Mouse (Mus musculus) liver, embryonic 14.5 days (tissue): Measurements from ENCODE around the gene Ntn1. TPM values are rescaled to one million over a fixed set of nuclear protein-coding genes. Genes with fewer than 3 reads are reported as not detected.

ENCODE experiments used
- ATAC-seq: fragments of 200-750 bp; cut with Nextera tagmentation; 2 replicates; pipeline ENCODE4 v1.8.0; 2017; ENCODE audit warnings: moderate number of reproducible peaks, mild to moderate bottlenecking, moderate library complexity; ENCODE audit not compliant: insufficient read depth
- DNase-seq, 3 experiments: peaks; one replicate each; pipeline ENCODE4 v3.0.0-alpha.2; 2012 to 2013; ENCODE audit warnings: low read depth in 3 of 3, low spot score in 3 of 3
- H3K27ac ChIP-seq: fragments of 300-500 bp; sonication (generic); 2 replicates; pipeline ENCODE4 v1.5.1; 2014; ENCODE audit warnings: moderate library complexity, mild to moderate bottlenecking, control low read depth, inconsistent platforms
- H3K27me3 ChIP-seq: fragments of 300-500 bp; sonication (generic); 2 replicates; pipeline ENCODE4 v1.6.1; 2014; ENCODE audit warnings: mild to moderate bottlenecking, low read length, moderate library complexity; ENCODE audit not compliant: control insufficient read depth, insufficient read depth
- H3K36me3 ChIP-seq: fragments of 300-500 bp; sonication (generic); replicated peaks from 2 replicates; pipeline ENCODE4 v1.6.1; 2014; ENCODE audit warnings: low read depth; ENCODE audit not compliant: control insufficient read depth, insufficient read depth
- H3K4me1 ChIP-seq, 2 experiments: fragments of 200-500 bp in 1 of 2; fragments of 300-500 bp in 1 of 2; sonication (generic) in 1 of 2; replicated peaks; 2 replicates each; pipeline ENCODE4 v1.6.1; 2012 to 2014; ENCODE audit warnings: antibody characterized with exemption in 1 of 2, inconsistent platforms in 1 of 2, low read length in 1 of 2; ENCODE audit not compliant: control insufficient read depth in 2 of 2, insufficient read depth in 2 of 2
- H3K4me2 ChIP-seq: fragments of 300-500 bp; sonication (generic); 2 replicates; pipeline ENCODE4 v1.6.1; 2014; ENCODE audit warnings: low read depth, mild to moderate bottlenecking, control low read depth, moderate library complexity
- H3K4me3 ChIP-seq, 2 experiments: fragments of 200-500 bp in 1 of 2; fragments of 300-500 bp in 1 of 2; sonication (generic) in 1 of 2; 2 replicates each; pipeline ENCODE4 v1.5.1; 2012 to 2014; ENCODE audit warnings: low read depth in 2 of 2, low read length in 2 of 2, mild to moderate bottlenecking in 2 of 2, control low read depth in 1 of 2, inconsistent platforms in 1 of 2, moderate library complexity in 1 of 2; ENCODE audit not compliant: insufficient read depth in 1 of 2
- H3K9ac ChIP-seq: fragments of 300-500 bp; sonication (generic); replicated peaks from 2 replicates; pipeline ENCODE4 v1.6.1; 2014; ENCODE audit warnings: mild to moderate bottlenecking, control low read depth, moderate library complexity
- H3K9me3 ChIP-seq: fragments of 300-500 bp; sonication (generic); 2 replicates; pipeline ENCODE4 v1.6.1; 2016; ENCODE audit warnings: low read length, mixed read lengths; ENCODE audit not compliant: control insufficient read depth
- CTCF ChIP-seq: IDR thresholded peaks from 2 replicates; pipeline ENCODE4 v1.5.1; 2016; ENCODE audit warnings: antibody characterized with exemption, low read depth, control low read depth
- EP300 ChIP-seq: IDR thresholded peaks from 2 replicates; pipeline ENCODE4 v1.6.1; 2016; ENCODE audit warnings: antibody characterized with exemption, low read depth
- WGBS: fragments of 180-500 bp; shearing (Covaris S2); extraction: QIAGEN DNeasy Blood & Tissue Kit; methylation state at CpG from one replicate; pipeline ENCODE4 v1.1.7; 2014; ENCODE audit not compliant: insufficient replicate concordance; 5-methylcytosine and 5-hydroxymethylcytosine counted together
- polyA plus RNA-seq, 2 experiments: library from polyadenylated mRNA; depleted of rRNA in 1 of 2; stranded (reverse) in 1 of 2; unstranded in 1 of 2; fragments of >200 nt; fragmentation: Nextera tagmentation in 1 of 2; extraction: Ambion mirVana in 1 of 2; gene quantifications; 2 replicates each; pipeline versions ENCODE4 v1.2.1 to v1.2.3; 2012 to 2014

Gene Ntn1
- polyA plus RNA-seq, 2 experiments: 0.06 to 0.15 TPM

- no peak for TF ChIP-seq EP300
- DNase-seq (no peak), ATAC-seq (no peak)
- no peaks in the 10 kb centered on the region for H3K36me3 ChIP-seq
- no peak overlapping the region for H3K4me3 ChIP-seq
- no peak overlapping the region for H3K9ac ChIP-seq
- no peak overlapping the region for H3K4me2 ChIP-seq
- WGBS: 27% methylated on average over 7 of the region's 7 CpGs
- no peaks in the 10 kb centered on the region for H3K27me3 ChIP-seq
- H3K4me1 ChIP-seq: no peaks in the 10 kb centered on the region
- H3K9me3 ChIP-seq: no peaks in the 10 kb centered on the region
- H3K27ac ChIP-seq: no peak overlapping the region
These were observed 147.1 kb downstream of the Ntn1 start for GRCm38 (mm10) chr11:68253531-68253930.

GRCm38 (mm10) chr11:68250106-68250505, 150.5 kb downstream of the Ntn1 start:
- WGBS: 75% methylated on average over 6 of the region's 6 CpGs
- DNase-seq (no peak), ATAC-seq (no peak)
- Histone ChIP-seq H3K4me2 (no peak overlapping the region), H3K4me3 (no peak overlapping the region), H3K27me3 (no peaks in the 10 kb centered on the region), H3K27ac (no peak overlapping the region), H3K9me3 (no peaks in the 10 kb centered on the region), H3K4me1 (no peaks in the 10 kb centered on the region), H3K9ac (no peak overlapping the region), H3K36me3 (no peaks in the 10 kb centered on the region)
- TF ChIP-seq CTCF: no peak
- TF ChIP-seq EP300: no peak

- no peaks in the 10 kb centered on the region for H3K27me3 ChIP-seq
- H3K4me3 ChIP-seq: no peak overlapping the region
- no peaks in the 10 kb centered on the region for H3K4me1 ChIP-seq
- H3K36me3 ChIP-seq: no peaks in the 10 kb centered on the region
- no peak overlapping the region for H3K27ac ChIP-seq
- no peak for TF ChIP-seq CTCF
- TF ChIP-seq EP300: no peak
- DNase-seq (no peak), ATAC-seq (no peak)
- 42% methylated on average over 6 of the region's 6 CpGs for whole genome bisulfite sequencing
- H3K9ac ChIP-seq: no peak overlapping the region
- no peak overlapping the region for H3K4me2 ChIP-seq
- H3K9me3 ChIP-seq: no peaks in the 10 kb centered on the region
These were observed 152.7 kb downstream of the Ntn1 start for GRCm38 (mm10) chr11:68247897-68248296.

- ATAC-seq (no peak), DNase-seq (no peak)
- TF ChIP-seq CTCF (no peak), EP300 (no peak)
These were observed 155.7 kb downstream of the Ntn1 start for GRCm38 (mm10) chr11:68244992-68245261.

GRCm38 (mm10) chr11:68244254-68244991, 156.2 kb downstream of the Ntn1 start:
- Histone ChIP-seq H3K27ac (no peak overlapping the region), H3K27me3 (no peaks in the 10 kb centered on the region), H3K4me3 (no peak overlapping the region), H3K4me2 (no peak overlapping the region), H3K9me3 (no peaks in the 10 kb centered on the region), H3K9ac (no peak overlapping the region), H3K4me1 (no peaks in the 10 kb centered on the region), H3K36me3 (no peaks in the 10 kb centered on the region)
- WGBS: 70% methylated on average over 16 of the region's 16 CpGs
- TF ChIP-seq CTCF (no peak), EP300 (no peak)
- no peak for ATAC-seq
- DNase-seq: no peak

More at GRCm38 (mm10) chr11:68244992-68245261, 155.7 kb downstream of the Ntn1 start:
- Histone ChIP-seq H3K9me3 (no peaks in the 10 kb centered on the region), H3K9ac (no peak overlapping the region), H3K27me3 (no peaks in the 10 kb centered on the region), H3K4me1 (no peaks in the 10 kb centered on the region), H3K4me2 (no peak overlapping the region), H3K27ac (no peak overlapping the region), H3K4me3 (no peak overlapping the region), H3K36me3 (no peaks in the 10 kb centered on the region)
- 63% methylated on average over 5 of the region's 5 CpGs for WGBS
